Mouse (Mus musculus) midbrain, embryonic 15.5 days (tissue): ENCODE data around the gene Xrcc5. TPM values are rescaled to one million over a fixed set of nuclear protein-coding genes. Genes with fewer than 3 reads are reported as not detected.

Experiments
- ATAC-seq: fragments of 200-750 bp; cut with Nextera tagmentation; replicated peaks from 2 replicates; pipeline ENCODE4 v1.8.0; 2017; ENCODE audit warnings: moderate TSS enrichment
- H3K27ac ChIP-seq: fragments of 300-500 bp; sonication (generic); 2 replicates; pipeline ENCODE4 v1.5.1; 2015; ENCODE audit warnings: mild to moderate bottlenecking, inconsistent platforms
- H3K27me3 ChIP-seq: fragments of 300-500 bp; sonication (generic); replicated peaks from 2 replicates; pipeline ENCODE4 v1.6.1; 2015; ENCODE audit warnings: inconsistent platforms
- H3K36me3 ChIP-seq: fragments of 300-500 bp; sonication (generic); replicated peaks from 2 replicates; pipeline ENCODE4 v1.6.1; 2015; ENCODE audit warnings: inconsistent platforms
- H3K4me1 ChIP-seq: fragments of 300-500 bp; sonication (generic); 2 replicates; pipeline ENCODE4 v1.6.1; 2015; ENCODE audit warnings: inconsistent platforms
- H3K4me2 ChIP-seq: fragments of 300-500 bp; sonication (generic); 2 replicates; pipeline ENCODE4 v1.6.1; 2015; ENCODE audit warnings: inconsistent platforms, mild to moderate bottlenecking, moderate library complexity
- H3K4me3 ChIP-seq: fragments of 300-500 bp; sonication (generic); 2 replicates; pipeline ENCODE4 v1.5.1; 2015; ENCODE audit warnings: mild to moderate bottlenecking, inconsistent platforms
- H3K9ac ChIP-seq: fragments of 300-500 bp; sonication (generic); 2 replicates; pipeline ENCODE4 v1.6.1; 2015; ENCODE audit warnings: mild to moderate bottlenecking, inconsistent platforms
- H3K9me3 ChIP-seq: fragments of 300-500 bp; sonication (generic); 2 replicates; pipeline ENCODE4 v1.6.1; 2016; ENCODE audit warnings: inconsistent platforms
- WGBS: fragments of 180-500 bp; shearing (Covaris S2); methylation state at CpG from one replicate; pipeline ENCODE4 v1.1.7; 2015; ENCODE audit warnings: mixed read lengths; 5-methylcytosine and 5-hydroxymethylcytosine counted together
- polyA plus RNA-seq: library from polyadenylated mRNA; unstranded; fragments of >200 nt; fragmentation: Nextera tagmentation; extraction: Ambion mirVana; gene quantifications from 2 replicates; pipeline ENCODE4 v1.2.1, GENCODE M21; 2015

Xrcc5 gene
- polyA plus RNA-seq, result 15.4 and 16.1 TPM in 2 replicates

DNA sequence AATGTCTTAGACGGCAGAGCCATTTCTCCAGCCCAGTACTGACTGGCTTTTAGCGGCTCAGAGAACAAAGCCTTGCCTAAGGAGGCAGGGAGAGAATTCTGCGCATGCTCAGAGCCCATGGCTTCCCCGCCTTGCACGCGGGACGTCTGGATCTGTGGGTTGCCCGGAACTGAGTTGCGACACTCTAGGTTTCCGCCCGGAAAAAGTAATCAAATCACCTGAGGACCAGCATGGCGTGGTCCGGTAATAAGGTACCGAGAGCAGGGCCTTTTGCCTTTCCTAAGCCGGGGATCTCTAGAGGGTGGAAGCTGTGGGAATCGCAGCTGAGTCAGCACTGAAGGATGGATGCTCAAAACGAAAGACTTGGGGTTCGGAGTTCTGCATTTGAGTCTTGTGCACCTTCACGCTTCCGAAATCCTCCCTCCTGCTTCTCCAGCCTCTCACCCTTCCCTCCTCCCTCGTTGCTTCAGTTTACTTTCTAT lies at the start of gene Xrcc5:
Xrcc5 (plus strand) TSS at position 105 of the 482 bp plus-strand sequence.
- WGBS, result under 1% methylated on average over 21 of the region's 21 CpGs
- Histone ChIP-seq H3K27me3 (no peaks in the 10 kb centered on the region), H3K9ac (peak within 1 kb of the TSS; percentile 68), H3K4me1 (peaks cover 6% of the 10 kb centered on the region), H3K27ac (peak within 1 kb of the TSS; percentile 94), H3K4me3 (peak within 1 kb of the TSS; percentile 73), H3K36me3 (no peaks in the 10 kb centered on the region), H3K4me2 (peak within 1 kb of the TSS; percentile 62), H3K9me3 (no peaks in the 10 kb centered on the region)
- ATAC-seq, result peak; percentile 98

DNA sequence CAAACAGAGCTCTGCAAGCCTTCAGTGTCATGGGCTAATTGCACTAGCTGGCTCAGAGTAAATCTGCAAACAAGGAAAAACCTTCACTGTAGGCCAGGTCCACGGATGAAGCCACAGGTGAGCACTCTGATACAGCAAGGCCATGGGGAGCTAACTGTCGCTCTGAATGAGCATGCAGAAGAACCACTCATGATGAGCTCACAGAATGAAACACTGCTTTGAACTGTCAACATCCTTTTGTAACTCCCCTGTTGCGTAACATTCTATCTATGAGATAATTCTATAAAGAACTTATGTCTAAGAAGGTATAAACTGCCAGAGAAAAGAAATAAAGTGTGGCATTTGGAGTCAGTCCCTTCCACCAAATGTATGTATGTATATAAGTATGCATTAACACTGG lies 44.1 kb upstream of the Xrcc5 start:
- H3K4me3 ChIP-seq, result no peak overlapping the region
- H3K9me3 ChIP-seq, result no peaks in the 10 kb centered on the region
- no peaks in the 10 kb centered on the region for H3K36me3 ChIP-seq
- no peak overlapping the region for H3K27ac ChIP-seq
- WGBS, result 94% methylated on average over 3 of the region's 3 CpGs
- no peak for ATAC-seq
- no peaks in the 10 kb centered on the region for H3K27me3 ChIP-seq
- H3K9ac ChIP-seq, result no peak overlapping the region
- no peak overlapping the region for H3K4me2 ChIP-seq
- H3K4me1 ChIP-seq, result peaks cover 5% of the 10 kb centered on the region; the same call in 1 of the 2 replicates

GRCm38 (mm10) chr1:72278085-72278484 lies 29.1 kb upstream of the Xrcc5 start:
- 94% methylated on average over 3 of the region's 3 CpGs for WGBS
- Histone ChIP-seq H3K36me3 (no peaks in the 10 kb centered on the region), H3K27ac (no peak overlapping the region), H3K9ac (no peak overlapping the region), H3K9me3 (no peaks in the 10 kb centered on the region; the same call in 1 of the 2 replicates), H3K4me1 (no peaks in the 10 kb centered on the region), H3K4me3 (no peak overlapping the region), H3K4me2 (no peak overlapping the region), H3K27me3 (no peaks in the 10 kb centered on the region)
- ATAC-seq, result no peak

DNA sequence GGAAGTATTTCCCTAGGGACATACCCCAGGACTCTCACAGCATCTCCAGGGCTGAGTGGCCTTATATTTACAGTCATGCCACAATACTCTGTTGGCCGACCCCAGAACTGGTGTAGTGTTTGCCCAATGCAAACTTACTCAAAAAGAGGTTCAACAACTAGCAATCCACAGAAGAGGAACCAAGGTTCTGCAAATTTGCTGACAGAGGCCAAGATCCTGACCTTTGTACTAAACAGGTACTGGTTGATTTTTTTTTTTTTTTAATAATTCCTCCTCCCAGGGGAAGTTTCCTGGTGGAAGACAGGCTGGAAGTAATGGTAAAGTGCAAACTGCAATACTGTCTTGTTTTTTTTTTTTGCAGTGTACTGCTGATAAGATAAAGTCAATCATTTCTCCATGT lies 24.6 kb upstream of the Xrcc5 start:
- Histone ChIP-seq H3K9ac (no peak overlapping the region), H3K4me1 (peaks cover 28% of the 10 kb centered on the region), H3K27me3 (no peaks in the 10 kb centered on the region), H3K36me3 (no peaks in the 10 kb centered on the region), H3K4me3 (no peak overlapping the region), H3K27ac (no peak overlapping the region), H3K9me3 (no peaks in the 10 kb centered on the region), H3K4me2 (no peak overlapping the region)
- 82% methylated on average over 1 of the region's 1 CpGs for WGBS
- no peak for ATAC-seq

DNA sequence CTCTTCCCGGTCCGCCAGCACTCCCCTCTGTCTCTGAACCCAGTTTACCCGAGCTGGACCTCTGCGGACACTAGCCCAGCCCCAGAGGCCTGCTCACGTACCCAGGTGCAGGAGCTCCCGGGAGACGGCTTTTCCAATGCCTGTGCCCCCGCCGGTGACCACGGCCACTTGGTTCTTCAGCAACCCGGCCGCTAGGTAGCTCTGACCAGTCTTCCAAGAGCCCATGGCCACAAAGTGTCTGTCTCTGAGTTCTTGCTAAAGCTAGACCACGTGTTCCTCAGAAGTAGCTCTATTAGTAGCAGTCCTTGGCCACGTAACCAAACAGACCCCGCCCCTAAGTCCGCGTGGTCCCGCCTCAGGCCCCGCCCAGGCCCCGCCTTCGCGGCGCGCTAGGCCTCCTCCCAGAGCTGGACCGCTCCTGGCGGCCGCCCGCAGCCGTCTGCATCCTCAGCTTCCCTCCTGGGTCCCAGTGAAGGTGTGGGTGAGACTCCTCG lies 23.2 kb upstream of the Xrcc5 start, which contains the start of the genes Pecr and Tmem169:
Pecr (minus strand) TSS at position 323 of the 494 bp plus-strand sequence.
Tmem169 (plus strand) TSS at position 378 of the 494 bp plus-strand sequence.
- Histone ChIP-seq H3K27ac (peak within 1 kb of the TSS; percentile 85), H3K4me2 (peak within 1 kb of the TSS; percentile 97), H3K36me3 (no peaks in the 10 kb centered on the region), H3K27me3 (no peaks in the 10 kb centered on the region), H3K9ac (peak within 1 kb of the TSS; percentile 64), H3K4me1 (peaks cover 30% of the 10 kb centered on the region), H3K9me3 (no peaks in the 10 kb centered on the region), H3K4me3 (peak within 1 kb of the TSS; percentile 49)
- peak; percentile 98 for ATAC-seq
- under 1% methylated on average over 29 of the region's 30 CpGs for WGBS

- Histone ChIP-seq H3K27ac (peak overlapping the region; percentile 85), H3K4me3 (peak overlapping the region; percentile 49), H3K4me1 (peaks cover 30% of the 10 kb centered on the region), H3K27me3 (no peaks in the 10 kb centered on the region), H3K4me2 (peak overlapping the region; percentile 97), H3K36me3 (no peaks in the 10 kb centered on the region), H3K9ac (peak overlapping the region; percentile 64), H3K9me3 (no peaks in the 10 kb centered on the region)
- peak; percentile 77 for ATAC-seq
- 3% methylated on average over 5 of the region's 5 CpGs for WGBS
These were observed 22.7 kb upstream of the Xrcc5 start for GRCm38 (mm10) chr1:72284539-72284938.

DNA sequence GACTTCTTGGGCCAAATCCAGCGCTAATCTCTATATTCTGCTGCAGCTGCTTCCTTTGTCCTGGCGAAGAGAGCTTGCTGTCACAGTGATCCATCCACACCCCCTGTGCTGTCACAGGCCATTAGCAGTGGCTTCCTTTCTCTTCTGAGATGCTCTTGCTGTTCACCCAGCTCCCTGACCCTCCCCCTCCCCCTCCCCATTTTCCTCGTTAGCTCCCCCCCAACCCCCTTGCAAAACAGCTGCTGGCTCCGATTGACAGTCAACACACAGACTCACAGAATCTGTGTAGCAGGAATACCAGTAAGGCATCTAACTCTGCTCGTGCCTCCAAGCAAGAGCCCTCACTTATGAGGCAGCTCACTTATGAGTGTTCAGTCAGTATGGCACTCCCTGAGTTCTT lies 20.3 kb upstream of the Xrcc5 start:
- ATAC-seq, result peak; percentile 51
- peaks cover 30% of the 10 kb centered on the region for H3K4me1 ChIP-seq
- no peaks in the 10 kb centered on the region for H3K9me3 ChIP-seq
- H3K9ac ChIP-seq, result peak overlapping the region; percentile 16; the same call in 1 of the 2 replicates
- WGBS, result 5% methylated on average over 5 of the region's 5 CpGs
- 0 out of 2 replicates have a peak overlapping the region, but pooled peaks have one; percentile 49 for H3K4me3 ChIP-seq
- no peaks in the 10 kb centered on the region for H3K27me3 ChIP-seq
- H3K27ac ChIP-seq, result peak overlapping the region; percentile 85
- H3K36me3 ChIP-seq, result no peaks in the 10 kb centered on the region
- H3K4me2 ChIP-seq, result peak overlapping the region; percentile 97

DNA sequence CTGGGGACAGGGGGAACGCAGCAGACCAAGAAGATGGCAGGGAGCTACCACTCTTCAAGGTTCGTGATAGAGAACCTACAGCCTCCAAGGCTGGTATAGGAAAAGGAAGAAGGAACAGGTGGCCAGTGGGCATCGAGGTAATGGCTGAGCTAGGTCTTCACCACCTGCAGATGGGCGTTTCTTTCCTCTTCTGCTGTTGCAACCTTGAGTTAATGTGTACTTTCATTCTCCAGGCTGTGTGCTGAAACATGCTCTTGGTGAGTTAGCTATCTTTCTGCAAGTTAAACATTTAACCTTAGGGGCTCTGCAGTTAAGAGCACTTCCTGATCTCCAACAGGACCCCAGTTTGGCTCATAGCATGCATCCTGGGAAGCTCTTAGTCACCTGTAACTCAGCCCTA lies 19.3 kb upstream of the Xrcc5 start:
- H3K9ac ChIP-seq, result no peak overlapping the region
- no peaks in the 10 kb centered on the region for H3K9me3 ChIP-seq
- no peaks in the 10 kb centered on the region for H3K36me3 ChIP-seq
- 89% methylated on average over 4 of the region's 4 CpGs for WGBS
- no peak for ATAC-seq
- no peaks in the 10 kb centered on the region for H3K27me3 ChIP-seq
- peak overlapping the region; percentile 85 for H3K27ac ChIP-seq
- H3K4me1 ChIP-seq, result peaks cover 30% of the 10 kb centered on the region
- no peak overlapping the region for H3K4me2 ChIP-seq
- H3K4me3 ChIP-seq, result no peak overlapping the region

- ATAC-seq, result no peak
- Histone ChIP-seq H3K9me3 (no peaks in the 10 kb centered on the region), H3K27ac (no peak overlapping the region), H3K27me3 (no peaks in the 10 kb centered on the region), H3K9ac (no peak overlapping the region), H3K4me2 (no peak overlapping the region), H3K4me3 (no peak overlapping the region), H3K36me3 (0 out of 2 replicates have a peak, but pooled peaks cover under 1% of the 10 kb centered on the region), H3K4me1 (peaks cover 30% of the 10 kb centered on the region)
- WGBS, result 91% methylated on average over 4 of the region's 4 CpGs
These were observed 18.6 kb upstream of the Xrcc5 start for GRCm38 (mm10) chr1:72288527-72289150.

DNA sequence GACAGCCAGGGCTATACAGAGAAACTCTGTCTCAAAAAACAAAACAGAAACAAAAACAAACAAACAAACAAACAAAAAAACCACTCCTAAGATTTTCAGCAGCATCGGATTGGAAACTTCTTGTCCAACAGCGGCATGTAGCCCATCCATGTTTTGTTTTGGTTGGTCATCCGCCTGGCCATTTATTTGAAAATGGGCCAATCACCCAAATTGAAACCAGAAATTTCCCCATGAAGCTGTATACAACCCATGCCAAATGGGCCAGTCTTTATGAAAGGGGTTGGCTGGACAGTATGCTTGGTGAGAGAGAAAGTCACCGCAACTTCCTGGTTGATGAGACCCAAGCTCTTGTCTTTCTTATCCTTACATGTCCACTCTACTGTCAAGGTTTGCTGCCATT lies 16.3 kb upstream of the Xrcc5 start:
- peaks cover 19% of the 10 kb centered on the region for H3K4me1 ChIP-seq
- H3K36me3 ChIP-seq, result 0 out of 2 replicates have a peak, but pooled peaks cover 4% of the 10 kb centered on the region
- WGBS, result 97% methylated on average over 4 of the region's 4 CpGs
- H3K4me2 ChIP-seq, result no peak overlapping the region
- ATAC-seq, result no peak
- H3K27me3 ChIP-seq, result no peaks in the 10 kb centered on the region
- H3K9ac ChIP-seq, result no peak overlapping the region
- H3K27ac ChIP-seq, result no peak overlapping the region
- no peak overlapping the region for H3K4me3 ChIP-seq
- no peaks in the 10 kb centered on the region for H3K9me3 ChIP-seq

DNA sequence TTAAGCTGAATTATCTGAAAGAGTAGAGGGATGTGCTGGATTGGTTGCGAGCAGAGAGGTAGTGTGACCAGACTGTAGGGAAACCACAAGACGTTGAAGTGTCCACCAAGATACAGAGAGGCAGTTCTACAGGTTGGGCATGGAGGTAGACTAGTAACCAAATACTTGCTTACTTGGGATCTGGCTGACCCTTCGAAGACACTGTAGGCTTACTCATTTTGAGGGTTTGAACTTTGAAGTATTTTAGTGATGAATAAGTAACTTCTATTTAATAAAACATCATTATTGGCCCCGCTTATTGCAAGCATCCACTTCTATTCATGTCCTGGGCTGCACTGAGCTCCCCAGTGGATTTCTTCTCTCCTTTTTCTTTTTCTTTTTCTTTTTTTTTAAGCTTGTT lies 15.8 kb upstream of the Xrcc5 start:
- Histone ChIP-seq H3K4me2 (no peak overlapping the region), H3K27me3 (no peaks in the 10 kb centered on the region), H3K27ac (no peak overlapping the region), H3K4me1 (peaks cover 14% of the 10 kb centered on the region), H3K4me3 (no peak overlapping the region), H3K36me3 (0 out of 2 replicates have a peak, but pooled peaks cover 4% of the 10 kb centered on the region), H3K9ac (no peak overlapping the region), H3K9me3 (no peaks in the 10 kb centered on the region)
- WGBS, result 94% methylated on average over 4 of the region's 4 CpGs
- no peak for ATAC-seq

DNA sequence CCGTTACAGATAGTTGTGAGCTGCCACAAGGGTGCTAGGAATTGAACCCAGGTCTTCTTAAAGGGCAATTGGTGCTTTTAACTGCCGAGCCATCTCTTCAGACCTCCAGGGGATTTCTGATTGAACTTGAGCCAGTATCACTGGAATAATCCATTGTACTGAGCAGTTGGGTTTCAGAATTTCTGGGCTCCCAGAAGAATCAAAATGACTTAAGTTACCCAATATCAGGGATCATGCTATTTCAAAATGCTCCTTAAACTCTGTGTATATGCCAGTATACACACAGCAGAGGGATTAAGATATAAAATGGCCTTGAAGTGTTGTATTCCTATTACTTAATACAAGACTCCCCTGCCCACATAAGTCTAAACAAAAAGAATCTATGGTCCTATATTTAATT lies 15.3 kb upstream of the Xrcc5 start:
- ATAC-seq, result no peak
- WGBS, result 90% methylated on average over 2 of the region's 2 CpGs

More for the DNA sequence above, 15.3 kb upstream of the Xrcc5 start:
- Histone ChIP-seq H3K27ac (no peak overlapping the region), H3K27me3 (no peaks in the 10 kb centered on the region), H3K36me3 (0 out of 2 replicates have a peak, but pooled peaks cover 4% of the 10 kb centered on the region), H3K4me3 (no peak overlapping the region), H3K9me3 (no peaks in the 10 kb centered on the region), H3K4me2 (no peak overlapping the region), H3K4me1 (peaks cover 9% of the 10 kb centered on the region), H3K9ac (no peak overlapping the region)
